Mouse (Mus musculus): ENCODE measurements around the gene Taar9.
"Not testable (repeated sequence)": the region's sequence is repeated elsewhere in the genome, so short reads cannot be mapped to it uniquely, and the experiment has no call there.

Taar9 gene

DNA sequence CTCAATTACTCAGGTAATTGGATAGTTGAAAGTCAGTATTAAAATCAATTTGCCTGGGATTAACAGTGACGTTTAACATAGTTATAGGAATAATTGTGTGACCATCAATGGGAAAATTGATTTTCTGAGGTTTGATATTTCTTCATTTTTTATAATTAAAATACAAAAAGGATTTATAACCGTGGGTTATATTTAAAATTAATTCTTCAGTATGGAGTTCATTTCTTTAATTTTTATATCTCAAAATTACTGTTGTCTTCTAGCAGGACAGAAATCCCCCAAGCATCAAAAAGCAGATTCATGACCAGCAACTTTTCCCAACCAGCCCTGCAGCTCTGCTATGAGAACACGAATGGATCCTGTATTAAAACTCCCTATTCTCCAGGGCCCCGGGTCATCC lies 33.1 kb downstream of the Taar9 start, which contains the start of gene Taar8a:
Gene Taar8a (plus strand): TSS at position 301 of the 400 bp plus-strand sequence.
- DNase-seq (ENCODE audit: low read depth, low spot score), result not testable (repeated sequence)

- not testable (repeated sequence) for DNase-seq (ENCODE audit: low read depth, low spot score)
Observed at GRCm38 (mm10) chr10:24074751-24075150, 34.6 kb downstream of the Taar9 start.

- DNase-seq (ENCODE audit: low read depth, low spot score), result no peak
Observed at GRCm38 (mm10) chr10:24058986-24059385, 50.3 kb downstream of the Taar9 start.
